Mouse (Mus musculus): ENCODE results near the gene Snx9.

The Snx9 gene

DNA sequence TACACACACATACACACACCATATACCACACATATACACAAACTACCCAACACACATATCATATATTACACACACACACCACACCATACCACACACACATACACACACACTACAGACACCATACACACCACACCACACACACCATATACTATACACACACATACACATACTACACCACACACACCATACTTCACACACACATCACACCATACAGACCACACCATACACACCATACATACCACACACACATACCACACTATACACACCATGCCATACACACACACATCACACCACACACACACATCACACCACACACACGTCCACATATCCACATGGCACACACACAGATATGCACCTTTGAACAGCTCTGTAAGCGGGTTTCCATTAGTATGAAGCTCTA is 34.3 kb upstream of the Snx9 start:
- DNase-seq (ENCODE audit: low read depth, low spot score) = no peak

DNA sequence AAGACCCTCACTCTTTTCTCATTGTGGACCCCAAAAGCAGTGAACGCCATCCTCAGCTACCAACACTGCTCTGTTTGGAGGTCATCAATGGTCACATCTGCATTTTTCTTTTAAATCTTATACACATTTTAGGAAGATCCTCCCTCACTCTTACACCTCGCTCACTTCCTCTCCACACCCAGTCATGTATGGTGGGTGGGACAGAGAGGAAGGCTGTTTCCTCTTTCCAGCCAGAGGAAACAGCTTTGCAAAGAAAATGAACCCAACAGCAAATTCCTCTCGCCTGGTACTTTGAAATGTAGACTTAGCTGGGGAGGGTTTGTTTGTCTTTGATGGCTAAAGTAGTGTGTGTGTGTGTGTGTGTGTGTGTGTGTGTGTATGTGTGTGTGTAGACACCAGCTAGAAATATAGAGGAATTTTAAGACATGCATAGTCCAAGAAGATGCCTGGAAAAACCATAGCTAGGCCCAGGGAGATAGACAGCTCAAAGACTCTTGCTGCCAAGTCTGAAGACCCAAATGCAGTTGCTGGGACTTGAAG is 33.2 kb upstream of the Snx9 start:
- DNase-seq (ENCODE audit: low read depth, low spot score) = no peak

DNA sequence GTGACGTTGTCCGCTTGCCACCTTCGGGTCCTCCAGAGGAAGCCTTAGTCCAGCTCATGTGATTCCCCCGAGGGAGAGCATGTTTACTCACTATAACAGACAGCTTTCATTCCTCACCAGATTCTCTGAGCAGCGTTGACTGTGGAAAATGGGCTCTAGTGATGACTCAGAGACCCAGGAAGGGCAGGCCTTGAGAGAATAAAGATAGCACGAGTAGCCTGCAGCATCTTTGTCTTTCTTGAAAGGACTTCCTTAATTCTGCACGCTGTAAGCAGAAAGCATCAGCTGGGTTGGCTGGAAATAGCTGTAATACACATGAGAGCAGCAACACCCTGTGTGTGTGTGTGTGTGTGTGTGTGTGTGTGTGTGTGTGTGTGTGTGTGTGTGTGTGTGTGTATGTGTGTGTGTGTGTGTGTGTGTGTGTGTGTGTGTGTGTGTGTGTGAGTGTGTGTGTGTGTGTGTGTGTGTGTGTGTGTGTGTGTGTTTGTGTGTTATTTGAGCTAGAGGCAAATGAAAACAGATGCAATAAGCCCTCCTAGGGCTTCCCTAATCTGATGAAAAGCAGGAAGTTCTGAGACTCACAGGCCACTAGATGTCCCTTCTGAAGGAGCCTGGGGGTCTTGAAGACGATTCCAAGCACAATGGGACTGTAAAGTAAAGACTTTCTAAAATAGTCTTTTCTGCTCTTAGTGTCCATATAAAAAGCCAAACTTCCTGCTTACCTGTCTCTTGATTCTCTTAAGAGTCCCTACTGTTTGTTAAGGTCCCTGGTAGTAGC is 27.1 kb upstream of the Snx9 start:
- no peak for DNase-seq (ENCODE audit: low read depth, low spot score)

DNA sequence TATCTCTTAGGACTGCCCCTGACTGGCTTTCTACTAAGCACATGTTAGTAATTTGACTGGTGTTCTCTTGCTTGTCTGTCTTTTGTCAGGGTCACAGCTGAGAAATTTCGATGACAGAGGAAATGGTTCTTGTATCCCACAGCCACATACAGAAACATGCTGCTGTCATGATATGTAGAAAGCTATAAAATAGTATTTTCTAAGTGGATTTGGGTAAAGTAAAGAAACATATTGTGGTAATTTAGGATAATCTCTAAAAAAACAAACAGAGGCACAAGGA is 26.5 kb upstream of the Snx9 start:
- no peak for DNase-seq (ENCODE audit: low read depth, low spot score)

DNA sequence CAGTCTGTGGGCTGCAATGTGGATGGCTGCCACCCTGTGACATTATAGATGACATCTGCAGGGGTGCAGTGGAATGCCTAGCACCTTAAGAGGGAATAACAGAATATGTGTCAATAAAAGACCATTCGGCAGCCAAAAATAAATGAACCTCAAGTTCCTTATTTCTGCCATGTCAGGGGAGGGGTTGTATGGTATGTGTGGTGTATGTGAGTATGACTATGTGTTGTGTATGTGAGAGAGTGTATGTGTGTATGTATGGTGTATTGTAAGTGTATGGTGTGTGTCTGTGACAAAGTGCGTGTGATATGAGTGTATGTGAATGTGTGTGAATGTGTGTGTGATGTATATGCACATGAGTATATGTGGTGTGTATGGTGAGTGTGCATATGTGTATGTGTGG is 23.3 kb upstream of the Snx9 start:
- no peak for DNase-seq (ENCODE audit: low read depth, low spot score)

DNA sequence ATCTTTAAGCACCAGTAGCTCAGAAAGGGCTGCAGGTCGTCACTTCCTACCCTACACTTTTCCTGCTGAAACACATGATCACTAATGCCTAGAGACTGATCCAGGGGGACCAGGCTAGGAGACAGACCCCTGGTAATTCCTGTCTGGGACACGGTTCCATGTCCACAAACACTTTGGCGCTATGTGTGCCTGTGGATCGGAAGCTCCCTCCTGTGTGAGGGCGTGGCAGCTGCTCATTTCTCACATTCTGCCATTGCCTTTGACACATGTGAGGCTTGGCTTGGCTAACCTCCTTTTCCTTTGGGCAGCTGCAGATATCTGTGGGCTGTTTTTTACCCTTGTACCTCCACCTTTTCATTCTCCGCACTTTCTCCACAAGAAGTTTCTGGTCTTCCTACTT is 22.0 kb upstream of the Snx9 start:
- DNase-seq (ENCODE audit: low read depth, low spot score) = no peak

DNA sequence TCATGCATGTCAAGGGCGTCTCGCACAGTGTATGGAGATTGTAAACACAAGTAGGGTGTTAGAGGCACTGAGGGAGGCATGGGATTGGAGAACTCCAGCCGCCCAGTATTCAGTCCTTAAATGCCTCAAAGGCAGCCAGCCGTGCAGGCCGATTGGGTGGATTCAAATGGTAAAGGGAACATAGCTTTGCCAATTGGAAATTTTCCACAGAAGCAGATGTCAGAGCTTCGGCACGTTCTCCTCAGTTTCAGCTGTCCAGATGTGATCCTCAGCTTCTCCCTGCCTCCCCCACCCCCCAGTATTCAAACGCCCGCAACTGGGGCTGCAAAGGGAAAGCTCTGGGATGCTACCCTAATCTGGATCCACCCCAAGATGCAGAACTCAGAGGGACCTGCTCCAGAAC is 21.3 kb upstream of the Snx9 start:
- no peak for DNase-seq (ENCODE audit: low read depth, low spot score)

DNA sequence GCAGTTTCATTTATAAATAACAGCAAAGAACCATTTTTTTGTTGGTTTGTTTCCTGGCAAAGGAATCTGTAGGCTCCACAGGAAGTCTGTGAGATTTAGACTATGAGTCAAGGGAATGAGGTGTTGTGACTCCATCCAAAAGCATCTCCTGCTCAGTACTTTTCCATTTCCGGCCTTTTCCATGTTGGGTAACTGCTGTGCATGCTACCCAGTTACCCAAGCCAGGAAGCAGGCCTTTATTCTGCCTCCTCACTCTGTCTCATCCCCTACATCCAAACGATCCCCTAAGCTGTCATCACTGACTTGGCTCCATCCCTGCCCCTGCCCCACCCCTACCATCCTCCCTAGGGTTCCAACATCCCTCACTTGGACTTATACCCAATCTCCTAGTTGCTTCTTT is 18.6 kb upstream of the Snx9 start:
- DNase-seq (ENCODE audit: low read depth, low spot score) = no peak

DNA sequence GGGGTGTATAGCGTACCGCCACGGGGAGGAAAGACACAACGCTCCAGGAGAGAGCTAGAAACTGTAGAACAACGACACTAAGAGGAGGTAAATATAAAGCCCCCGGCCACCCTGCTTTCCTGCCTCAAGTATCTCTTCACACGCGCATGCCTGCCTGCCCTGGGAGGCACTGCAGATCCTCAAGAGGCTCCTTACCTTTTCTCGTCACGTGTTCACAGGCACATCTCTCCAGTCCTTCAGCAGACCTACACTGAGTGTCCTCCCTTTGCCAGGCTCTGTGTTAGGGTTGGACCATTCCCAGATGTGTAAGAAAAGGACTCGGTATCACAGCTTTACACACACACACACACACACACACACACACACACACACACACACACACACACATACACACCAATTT is 18.1 kb upstream of the Snx9 start:
- DNase-seq (ENCODE audit: low read depth, low spot score) = no peak

DNA sequence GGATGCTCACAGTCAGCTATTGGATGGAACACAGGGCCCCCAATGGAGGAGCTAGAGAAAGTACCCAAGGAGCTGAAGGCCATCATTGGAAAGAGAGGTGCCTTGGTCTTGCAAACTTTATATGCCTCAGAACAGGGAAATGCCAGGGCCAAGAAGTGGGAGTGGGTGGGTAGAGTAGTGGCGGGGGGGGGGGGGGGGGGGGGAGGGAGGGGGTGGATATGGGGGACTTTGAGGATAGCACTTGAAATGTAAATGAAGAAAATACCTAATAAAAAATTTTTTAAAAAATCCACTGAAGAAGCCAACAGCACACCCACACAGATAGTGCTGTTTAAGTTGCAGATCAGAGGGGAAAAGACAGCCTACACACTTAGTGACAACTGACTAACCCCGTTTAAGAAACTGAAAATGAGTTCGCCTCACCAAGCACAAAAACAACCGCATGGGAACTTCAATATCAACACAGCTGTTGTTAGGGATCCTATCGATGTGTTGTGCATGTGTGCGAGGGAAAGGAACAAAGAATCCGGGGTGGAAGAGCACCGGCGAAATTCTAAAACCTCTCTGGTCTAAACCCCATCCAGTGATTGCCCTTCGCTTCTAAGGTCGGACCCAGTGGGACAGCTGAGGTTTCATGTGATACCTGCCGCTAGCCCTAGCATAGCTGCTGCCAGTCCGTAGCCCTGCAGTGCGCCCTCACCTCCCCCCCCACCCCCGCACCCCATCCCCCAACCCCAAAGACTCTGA is 13.1 kb upstream of the Snx9 start:
- DNase-seq (ENCODE audit: low read depth, low spot score) = no peak

DNA sequence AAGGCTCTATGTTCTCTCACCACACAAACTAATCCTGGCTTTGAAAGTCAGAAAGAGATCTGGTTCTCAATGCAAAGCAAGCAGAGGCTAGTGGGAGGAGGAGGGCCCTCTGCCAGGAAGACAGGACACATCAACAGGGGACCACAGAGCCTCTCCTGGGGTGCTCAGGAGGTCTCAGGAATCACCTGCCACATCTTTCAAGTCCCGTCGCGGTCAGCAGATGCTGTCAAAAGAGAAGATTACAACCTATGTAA is 12.6 kb upstream of the Snx9 start:
- DNase-seq (ENCODE audit: low read depth, low spot score) = no peak

DNA sequence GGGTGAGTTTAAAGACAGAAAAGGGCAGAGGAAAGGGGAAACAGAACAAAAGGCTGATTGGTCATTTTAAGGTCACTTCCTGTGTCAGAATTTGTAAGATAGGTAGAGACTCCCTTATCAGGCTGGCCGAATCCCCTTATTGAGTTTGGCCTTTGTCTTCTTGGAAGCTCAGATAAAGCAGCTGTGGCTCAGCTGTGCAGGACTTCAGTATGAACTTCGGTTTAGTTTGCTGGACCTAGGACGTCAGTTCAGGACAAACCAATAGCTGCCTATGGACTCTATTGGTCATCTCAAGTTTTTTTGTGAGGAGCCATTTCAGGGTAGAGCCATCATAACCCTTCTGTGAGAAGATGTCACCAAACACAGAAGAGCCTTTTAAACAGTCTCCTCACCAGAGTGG is 12.2 kb upstream of the Snx9 start:
- DNase-seq (ENCODE audit: low read depth, low spot score) = no peak

DNA sequence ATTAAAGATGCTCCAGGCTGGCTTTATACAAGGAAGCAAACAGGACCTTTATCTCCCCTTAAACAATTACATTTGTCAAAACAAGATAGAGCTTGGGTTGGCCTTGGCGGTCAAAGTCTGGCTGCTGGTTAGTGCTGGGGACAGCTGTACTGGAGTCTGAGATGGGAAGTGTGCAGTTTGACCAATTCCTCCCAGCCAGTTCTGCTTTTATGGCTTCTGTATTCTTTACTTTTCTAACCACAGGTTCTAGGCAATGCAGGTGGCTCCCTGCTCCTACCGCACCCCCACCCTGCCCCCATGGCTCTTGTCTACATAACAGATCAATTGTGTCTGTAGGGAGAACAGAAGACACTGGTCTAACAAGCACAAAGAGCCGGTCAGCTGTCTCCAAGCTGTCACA is 11.2 kb upstream of the Snx9 start:
- DNase-seq (ENCODE audit: low read depth, low spot score) = no peak

DNA sequence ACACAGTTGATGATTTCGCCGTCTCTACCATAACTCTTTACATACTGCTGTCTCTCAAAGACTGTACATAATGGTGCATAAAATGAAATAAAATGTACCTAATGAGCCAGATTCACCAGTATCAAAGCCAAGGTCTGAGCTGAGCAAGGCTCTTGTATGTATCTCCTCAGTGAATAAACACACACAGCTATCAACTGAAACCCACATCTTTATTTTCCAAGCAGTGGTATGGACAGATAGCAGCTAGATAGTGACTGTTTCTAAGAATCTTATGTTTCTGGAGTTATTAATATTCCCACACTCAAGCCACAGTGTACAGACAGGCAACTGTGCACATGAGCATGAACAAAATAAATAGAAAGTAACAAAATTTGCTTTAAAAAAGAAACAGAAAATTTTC is 10.7 kb upstream of the Snx9 start:
- no peak for DNase-seq (ENCODE audit: low read depth, low spot score)

DNA sequence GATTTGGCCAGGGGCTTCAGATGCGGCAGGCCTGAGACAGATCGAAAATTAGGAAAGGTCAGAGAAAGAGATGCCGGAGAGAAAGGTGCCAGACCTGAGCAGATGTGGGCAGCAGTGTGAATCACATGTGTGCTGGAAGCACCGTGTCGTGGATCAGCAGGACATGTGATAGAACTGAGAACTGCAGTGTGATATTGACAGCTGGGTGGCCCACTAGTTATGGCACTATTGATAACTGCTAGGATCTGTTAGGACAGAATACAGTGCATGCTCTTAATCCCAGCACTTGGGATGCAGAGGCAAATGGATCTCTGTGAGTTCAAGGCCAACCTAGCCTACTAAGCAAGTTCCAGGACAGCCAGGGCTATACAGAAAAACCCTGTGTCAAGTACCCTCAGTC is 10.3 kb upstream of the Snx9 start:
- DNase-seq (ENCODE audit: low read depth, low spot score) = no peak

DNA sequence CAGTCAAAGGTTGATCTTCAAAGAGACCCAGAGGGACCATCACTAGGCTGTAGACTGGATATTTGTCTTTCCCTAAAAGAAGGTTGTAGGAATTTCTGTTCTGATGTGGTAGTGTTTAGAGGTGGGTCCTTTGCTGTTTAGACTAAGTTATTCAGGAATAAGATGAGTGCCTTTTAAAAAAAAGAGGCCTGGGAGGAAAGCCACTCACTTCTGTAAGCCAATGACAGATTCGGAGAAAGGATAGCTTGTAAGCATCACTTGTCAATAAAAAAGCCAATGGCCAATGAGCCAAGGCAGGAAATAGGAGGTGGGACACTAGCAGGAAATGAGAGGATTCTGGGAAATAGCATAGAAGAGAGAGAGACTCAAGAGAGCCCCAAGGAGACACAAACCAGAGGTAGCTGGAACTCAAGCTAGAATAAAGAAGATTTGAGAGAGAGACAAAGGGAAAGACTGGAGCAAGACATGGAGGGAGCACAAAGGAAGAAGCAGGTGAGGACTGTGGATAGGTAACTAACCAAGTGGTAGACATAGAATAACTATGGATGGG is 9.8 kb upstream of the Snx9 start:
- no peak for DNase-seq (ENCODE audit: low read depth, low spot score)

DNA sequence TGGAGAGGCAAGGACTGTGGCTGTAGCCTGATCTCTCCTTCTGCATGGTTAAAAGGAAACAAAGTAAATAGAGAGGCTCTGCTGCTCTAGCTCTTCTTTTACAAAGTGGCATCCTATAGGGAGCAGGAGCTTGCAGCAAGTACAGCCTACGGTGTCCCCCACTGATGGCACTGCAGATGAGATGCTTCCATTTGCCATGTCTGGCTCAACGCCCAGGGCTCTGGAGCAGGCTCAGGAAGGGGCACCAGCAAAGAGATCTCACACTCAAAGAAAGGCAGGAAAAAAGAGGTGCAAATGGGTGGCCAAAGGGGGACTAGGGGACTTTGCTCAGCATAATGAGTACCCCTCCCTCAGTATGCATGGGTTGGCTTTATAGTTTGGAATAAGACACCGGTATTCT is 7.0 kb upstream of the Snx9 start:
- DNase-seq (ENCODE audit: low read depth, low spot score) = no peak

DNA sequence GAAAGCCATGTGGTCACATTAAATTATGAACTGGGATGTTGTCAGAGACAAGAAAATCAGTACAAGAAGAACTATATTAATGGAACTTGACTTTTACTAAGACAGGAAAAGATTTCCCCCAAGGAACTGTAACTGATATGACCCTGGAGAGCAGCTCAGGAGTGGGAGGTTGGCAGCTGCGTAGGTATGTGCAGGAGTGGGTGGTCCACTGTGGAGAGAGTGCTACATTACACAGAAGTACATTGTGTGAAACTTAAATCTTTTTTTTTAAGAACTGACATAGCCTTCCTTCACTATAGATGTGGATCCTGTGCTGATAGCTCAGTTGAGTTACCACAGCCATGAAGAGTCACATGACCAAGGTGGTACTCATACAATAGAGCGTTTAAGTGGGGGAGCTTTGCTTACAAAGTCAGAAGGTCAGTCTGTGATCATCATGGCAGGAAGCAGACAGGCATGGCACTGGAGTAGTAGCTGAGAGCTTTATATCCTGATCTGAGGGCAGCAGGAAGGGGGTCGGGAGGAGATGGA is 6.3 kb upstream of the Snx9 start:
- DNase-seq (ENCODE audit: low read depth, low spot score) = no peak

DNA sequence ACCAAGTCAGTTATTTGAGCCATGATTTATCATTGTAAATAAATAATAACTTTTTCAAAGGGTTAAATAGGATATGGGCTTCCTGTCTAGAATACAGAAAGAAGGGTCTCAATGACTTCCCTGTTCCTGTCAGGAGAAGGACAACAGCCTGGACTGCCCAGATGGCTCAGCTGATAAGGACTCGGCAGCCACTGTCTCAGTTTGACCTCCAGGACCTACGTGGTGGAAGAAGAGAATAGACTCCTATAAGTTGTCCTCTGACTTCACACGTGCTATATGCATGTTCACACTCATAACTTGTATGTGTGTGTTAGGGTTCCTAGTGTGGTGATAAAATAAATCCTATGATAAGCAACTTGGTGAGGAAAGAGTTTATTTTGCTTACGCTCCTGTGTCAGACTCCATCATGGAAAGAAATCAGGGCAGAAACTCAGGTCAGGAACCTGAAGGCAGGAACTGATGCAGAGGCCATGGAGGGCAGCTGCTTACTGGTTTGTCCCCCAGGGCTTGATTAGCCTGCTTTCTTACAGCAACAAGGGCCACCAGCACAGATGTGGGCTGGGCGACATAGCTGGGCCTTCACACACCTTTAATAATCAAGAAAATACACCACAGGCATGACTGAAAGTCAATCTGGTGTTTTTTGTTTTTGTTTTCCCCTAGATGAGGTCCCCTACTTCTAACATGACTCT is 1.4 kb upstream of the Snx9 start:
- DNase-seq (ENCODE audit: low read depth, low spot score) = no peak

DNA sequence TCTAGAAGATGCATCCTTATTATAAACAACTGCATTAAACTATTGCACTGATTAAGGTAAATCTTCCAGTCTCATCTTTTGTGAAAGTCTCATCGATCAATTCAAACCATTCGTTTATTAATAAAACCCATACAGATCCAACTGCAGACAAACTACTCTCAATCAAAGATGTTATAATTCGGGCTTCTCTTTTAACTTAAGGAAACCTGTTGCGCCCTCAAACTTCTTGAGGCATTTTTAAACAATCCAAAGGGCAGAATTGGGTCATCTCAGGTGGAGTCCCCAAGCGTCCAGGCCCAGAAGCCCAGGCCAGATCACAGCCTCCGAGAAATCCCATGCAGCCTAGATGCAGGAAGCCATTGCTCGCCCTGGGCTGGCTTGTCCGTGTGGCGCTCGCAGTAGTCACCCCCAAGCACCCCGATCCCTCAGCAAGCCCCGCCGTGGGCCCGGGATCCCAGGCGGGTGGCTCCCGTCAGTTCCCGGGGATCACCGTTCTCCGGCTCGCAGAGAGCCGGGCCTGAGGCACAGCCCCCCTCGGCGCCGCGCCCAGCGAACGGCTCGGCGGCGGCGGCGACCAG is 490 bp upstream of the Snx9 start:
- DNase-seq (ENCODE audit: low read depth, low spot score) = no peak

DNA sequence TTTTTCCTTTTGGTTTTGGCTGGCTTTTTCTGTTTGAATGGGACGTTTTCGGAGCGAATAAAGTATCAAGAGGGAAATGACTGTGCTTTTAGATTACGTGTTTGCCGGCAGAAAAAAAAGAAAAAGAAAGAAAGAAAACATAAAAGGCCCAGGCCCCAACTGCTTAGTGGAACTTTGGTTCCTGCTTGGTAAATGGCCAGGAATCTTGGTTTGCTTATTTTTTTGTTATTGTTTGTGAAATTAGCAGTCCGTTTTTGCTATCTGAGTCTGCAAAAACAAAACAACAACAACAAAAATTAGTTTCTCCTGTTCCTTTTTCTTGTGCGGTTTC is 779 bp downstream of the Snx9 start:
- DNase-seq (ENCODE audit: low read depth, low spot score) = no peak

DNA sequence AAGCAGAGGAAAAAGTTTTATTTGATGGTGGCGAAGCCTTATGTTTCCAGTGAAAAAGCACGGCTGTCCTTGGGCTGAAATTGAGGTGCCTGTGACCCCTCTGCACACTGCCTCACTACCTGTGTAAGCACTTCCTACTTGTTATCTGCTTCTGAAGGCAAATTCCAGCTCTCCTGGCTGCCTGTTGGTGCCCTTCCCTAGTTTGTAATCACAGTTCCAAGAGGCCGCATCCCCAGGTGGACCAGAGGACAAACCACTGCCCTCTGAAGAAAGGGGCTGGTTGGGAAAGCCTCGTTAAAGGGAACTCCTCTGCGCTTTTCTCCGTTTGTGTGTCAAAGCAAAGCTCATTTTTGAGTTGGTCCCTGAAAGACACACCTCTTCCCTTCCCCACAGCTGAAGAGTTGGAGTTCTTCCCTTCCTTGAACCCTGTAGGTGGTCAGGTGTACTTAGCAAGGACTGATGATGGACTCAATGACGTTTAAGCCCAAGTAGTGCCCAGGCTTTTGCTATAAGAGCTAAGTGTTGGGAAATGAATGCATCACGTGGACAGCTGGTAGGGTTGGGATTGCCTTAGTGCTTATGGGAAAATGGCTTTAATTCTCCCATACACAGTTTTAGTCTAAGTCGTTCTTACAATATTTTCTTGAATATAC is 2.0 kb downstream of the Snx9 start:
- no peak for DNase-seq (ENCODE audit: low read depth, low spot score)
